Mouse (Mus musculus): ENCODE data around the gene Clip3.

DNA sequence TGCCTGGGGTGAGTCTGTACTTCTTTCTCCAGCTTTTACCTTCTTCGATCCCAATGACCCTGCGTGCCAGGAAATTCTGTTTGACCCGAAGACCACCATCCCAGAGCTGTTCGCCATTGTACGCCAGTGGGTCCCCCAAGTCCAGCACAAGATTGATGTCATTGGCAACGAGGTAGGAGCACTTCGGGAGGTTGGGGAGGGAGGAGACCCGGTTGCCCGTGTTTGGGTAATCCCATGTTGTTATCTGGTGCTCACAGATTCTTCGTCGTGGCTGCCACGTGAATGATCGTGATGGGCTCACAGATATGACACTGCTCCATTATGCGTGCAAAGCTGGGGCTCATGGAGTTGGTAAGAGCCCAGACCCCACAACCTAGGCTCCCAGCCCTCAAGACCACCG is 5.3 kb downstream of the Clip3 start:
- no peak for TF ChIP-seq CTCF (IDR thresholded peaks at IDR 0.05; ENCODE audit: low read depth)
- no peak for TF ChIP-seq EP300 (IDR thresholded peaks at IDR 0.05; ENCODE audit: low read depth)
